Mouse (Mus musculus): Measurements from ENCODE around the gene Prkg1.

Prkg1 gene

DNA sequence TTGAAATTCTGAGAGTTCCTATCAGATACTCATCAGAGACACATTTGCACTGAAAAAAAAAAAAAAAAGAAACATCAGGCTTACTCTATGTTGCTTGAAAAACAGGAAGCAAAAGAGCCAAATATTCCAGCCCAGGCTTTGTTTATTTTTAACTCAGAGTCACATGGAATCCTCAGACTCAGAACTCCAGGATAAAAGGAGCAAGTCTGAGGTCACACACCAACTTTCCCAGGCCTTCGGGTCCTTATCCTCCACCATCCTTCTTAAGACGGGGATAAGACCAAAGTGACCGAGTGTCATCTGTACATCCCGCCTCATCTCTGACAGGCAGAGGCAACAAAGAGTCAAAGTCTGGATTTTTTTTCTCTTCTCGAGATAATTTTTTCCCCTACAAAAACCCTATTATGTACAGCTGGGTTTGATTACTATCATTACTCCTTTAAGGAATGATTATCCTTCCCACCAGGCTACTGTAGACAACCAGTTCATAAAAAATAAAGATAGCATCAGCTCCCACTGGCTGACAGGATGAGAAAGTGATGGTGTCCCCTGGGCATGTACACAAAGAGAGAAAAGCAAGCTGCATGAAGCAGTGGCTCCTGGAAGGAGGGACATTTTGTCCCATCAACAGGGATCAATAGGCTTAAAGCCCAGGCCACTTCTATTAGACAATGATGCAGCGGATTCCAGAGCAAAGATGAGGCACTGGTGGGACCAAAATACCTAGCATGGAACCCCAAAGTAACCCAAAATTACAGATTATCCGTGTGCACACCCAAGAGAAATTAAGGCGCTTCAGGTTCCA, 21.4 kb downstream of the Prkg1 start:
- no peak for DNase-seq (ENCODE audit: low read depth, low spot score)

DNA sequence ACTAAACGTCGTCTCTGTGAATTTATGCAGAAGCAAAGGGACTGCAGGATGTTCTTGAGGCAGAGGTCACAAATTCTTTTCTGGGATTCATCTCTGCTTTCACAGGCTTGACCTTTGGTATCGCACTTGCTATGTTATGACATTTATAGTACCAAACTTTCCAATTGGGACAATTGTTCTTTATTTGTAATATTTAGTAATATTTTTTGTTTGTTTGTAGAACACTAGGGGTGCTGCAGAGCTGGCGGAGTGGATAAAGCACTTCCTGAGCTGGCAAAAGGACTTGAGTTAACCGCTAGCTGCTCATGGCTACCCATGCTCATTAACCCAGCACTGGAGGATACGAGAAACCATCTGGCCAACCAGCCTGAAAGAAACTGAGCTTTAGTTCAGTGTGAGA, 49.9 kb downstream of the Prkg1 start:
- no peak for DNase-seq (ENCODE audit: low read depth, low spot score)

DNA sequence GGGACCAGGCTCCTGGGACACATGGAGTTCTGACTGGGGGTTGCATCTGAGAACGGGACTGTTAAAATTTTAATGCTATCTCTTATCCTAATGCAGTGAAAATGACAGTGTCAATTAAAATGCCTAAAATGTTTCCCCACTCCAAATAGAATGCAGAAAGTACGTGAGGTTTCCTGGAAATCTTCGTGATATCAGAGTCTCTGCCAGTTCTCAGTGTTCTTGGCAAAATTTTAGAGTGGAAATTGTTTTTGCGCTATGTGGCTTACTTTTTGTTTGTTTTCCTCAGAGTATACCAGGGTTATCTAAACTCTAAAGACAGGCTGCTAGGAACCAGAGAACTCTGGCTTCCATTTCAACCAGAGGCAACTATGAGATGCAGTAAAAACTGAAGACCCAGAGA, 50.4 kb downstream of the Prkg1 start:
- no peak for DNase-seq (ENCODE audit: low read depth, low spot score)

DNA sequence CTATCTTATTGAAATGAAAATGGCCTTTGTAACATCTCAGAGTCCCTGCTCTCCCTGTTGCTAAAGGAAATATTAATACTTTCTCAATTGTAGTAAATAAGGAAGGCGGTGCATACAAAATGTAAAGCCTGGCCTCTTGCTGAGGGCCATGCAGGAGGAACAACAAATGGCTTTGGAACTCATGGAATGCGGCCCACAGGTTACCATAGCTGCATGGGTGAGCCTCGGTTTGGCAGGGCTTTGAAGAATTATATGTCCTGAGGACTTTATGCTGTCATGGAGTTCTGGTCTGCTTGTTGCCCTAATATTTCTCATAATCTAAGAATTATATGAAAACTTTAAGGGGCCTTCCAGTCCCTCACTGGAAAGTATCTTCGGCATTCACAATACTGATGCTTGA, 51.5 kb downstream of the Prkg1 start:
- DNase-seq (ENCODE audit: low read depth, low spot score), result no peak

DNA sequence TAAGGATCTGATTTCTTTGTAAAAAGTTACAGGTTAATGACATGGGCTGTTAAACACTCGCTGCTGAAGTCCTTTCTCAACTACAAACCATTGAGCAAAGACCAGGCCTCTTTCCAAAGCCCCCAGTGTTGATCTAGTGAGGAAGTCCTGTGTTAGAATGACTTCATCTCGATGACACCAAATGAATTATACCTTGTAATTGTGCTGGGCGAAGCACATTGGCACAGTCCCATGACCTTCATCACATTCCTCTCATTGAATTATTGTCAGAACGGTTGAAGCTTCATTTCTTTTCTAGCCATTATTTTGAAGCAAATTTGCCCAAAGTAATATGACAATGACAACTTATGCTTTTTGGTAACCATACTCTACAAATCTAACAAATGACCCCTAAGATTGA, 54.5 kb downstream of the Prkg1 start:
- DNase-seq (ENCODE audit: low read depth, low spot score), result no peak

DNA sequence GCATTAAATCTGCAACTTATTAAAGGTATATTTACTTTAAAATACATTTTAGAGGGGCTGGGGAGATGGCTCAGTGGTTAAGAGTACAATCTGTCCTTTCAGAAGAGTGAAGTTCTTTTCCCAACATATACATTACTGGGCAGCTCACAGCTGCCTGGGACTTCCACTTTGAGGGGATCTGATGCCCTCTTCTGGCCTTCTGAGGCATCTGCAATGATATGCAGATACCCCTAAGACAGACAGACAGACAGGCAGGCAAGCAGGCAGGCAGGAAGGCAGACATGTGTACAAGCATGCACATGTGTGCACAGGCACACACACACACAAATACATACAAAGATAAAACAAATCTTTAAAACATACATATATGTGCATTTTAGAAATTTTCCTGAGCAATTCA, 60.8 kb downstream of the Prkg1 start:
- peak; percentile 58 for DNase-seq (ENCODE audit: low read depth, low spot score)

DNA sequence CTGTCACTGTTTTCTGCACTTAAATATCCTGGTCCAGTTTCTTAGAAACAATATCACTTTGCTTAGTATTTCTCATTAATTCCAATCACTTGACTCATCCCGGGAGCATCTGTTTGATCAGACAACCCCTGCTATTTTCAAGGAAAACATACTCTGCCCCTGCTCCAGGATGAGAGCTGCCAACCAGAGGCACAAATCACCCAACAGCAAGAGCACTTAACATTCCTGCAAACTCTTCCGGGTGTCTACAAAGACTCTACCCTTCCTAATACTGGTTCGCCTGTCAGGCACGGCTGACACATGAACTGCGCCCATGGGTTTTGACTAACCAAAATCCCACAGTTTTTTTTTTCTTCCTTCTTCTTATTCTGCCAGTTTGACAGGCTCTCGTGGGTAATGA, 65.9 kb downstream of the Prkg1 start:
- DNase-seq (ENCODE audit: low read depth, low spot score), result no peak

DNA sequence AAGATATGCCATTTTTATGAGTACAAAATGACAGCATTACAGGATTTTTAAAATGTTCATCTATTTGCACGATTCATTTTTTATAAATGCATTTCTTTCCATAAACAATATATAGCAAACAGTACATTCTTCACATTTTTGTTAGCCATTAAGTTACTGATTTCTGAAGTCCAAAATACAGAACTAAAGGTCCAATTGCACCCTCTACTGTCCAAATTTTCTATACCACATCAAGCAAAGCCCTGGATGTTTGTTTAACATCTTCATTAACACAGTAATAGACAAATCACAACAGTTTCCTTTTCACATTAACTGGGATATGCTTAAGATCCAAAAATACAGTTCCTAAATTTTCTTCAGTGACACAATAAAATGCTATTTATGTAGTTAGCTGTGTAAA, 84.0 kb downstream of the Prkg1 start:
- DNase-seq (ENCODE audit: low read depth, low spot score), result no peak

DNA sequence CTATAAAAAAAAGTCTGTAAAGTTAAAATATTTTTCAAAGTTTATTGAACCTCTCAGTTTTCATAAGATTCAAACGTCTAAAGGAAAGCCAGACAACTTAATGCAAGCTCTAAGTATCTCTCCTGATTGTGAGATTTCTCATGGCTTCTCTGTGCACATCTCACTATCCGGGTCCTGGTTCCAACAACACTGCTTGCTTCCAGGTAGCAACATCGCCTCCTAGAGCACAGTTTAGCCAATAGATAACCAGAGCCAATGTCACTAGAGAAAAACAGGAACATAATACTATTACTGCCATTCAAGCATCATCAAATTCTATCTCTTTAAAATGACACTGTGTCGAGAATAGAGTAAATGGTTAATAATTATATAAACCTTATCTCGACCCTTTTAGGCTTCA, 86.5 kb downstream of the Prkg1 start:
- DNase-seq (ENCODE audit: low read depth, low spot score), result no peak

DNA sequence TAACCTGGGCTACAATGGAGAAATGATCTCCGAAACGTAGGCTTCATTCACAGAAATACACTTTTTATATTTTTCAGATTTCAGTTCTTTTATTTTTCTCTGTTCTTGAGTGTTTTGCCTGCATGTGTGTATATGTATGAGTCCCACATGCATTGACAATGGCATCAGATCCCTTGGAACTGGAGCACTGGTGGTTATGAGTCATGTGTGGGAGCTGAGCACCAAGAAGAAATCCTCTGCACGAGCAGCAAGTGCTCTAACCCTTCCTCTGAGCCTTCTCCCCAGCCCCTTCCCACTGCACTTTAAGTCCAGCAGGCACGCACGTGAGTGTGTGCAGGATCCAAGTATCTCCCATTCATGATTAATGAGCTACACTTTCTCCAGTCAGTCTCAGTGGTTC, 93.1 kb downstream of the Prkg1 start:
- DNase-seq (ENCODE audit: low read depth, low spot score), result no peak

DNA sequence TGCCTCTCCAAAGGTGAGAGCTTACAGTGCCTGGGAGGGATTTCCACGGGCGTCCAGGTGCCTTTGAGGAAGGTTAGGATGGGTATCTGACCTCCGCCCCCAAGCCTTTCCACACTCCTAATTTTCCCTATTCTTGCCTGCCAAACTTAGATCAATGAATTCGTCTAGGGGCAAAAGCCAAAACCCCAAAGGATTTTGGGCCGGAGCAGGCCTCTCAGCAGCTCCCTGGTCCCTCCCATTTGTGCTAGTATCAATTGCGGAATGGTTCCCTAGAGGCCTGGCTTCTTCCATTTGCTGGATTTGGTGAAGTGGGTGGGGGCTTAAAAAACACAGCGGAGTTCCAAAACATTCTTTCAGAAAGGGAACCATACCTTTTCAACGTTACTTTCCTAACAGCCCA, 99.8 kb downstream of the Prkg1 start:
- peak; percentile 33 for DNase-seq (ENCODE audit: low read depth, low spot score)

DNA sequence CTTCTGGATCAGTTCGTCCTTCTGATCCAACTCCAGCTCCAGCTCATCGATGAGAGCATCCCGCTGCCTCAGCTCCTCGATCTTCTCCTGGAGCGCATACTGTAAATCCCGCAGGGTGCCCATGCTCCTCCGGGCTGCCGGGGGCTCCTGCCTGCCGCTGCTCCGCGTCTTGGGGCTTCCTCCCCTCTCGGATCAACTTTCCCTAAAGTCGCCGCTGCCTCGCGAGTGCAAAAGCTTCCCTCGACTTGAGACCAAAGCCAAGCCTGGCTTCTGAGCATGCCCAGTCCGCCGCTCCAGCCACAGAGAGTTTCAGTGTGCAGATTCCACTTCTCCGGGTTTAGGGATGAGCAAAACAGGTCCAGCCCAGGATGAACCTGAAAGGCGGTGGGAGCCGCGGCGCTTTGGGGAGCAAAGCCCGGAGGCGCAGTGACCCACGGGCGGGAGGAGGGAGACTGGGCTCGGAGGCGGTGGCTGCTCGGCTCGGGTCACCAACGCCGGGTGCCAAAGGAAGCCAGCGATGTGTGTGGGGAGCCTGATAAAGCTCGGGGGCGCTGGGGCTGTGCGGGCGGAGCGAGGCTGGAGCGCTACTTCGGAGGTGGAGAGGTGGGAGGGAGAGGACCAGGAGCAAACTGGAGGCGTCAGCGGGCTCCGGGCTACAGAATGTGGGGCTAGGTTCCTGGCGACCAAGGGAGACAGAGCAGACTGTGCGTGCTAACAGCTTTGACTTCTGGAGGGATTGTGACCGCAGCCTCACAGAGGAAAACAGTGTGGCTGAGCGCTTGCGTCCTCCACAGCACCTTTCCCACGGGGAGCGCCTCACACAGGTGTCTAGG, 100.5 kb downstream of the Prkg1 start:
- peak; percentile 78 for DNase-seq (ENCODE audit: low read depth, low spot score)

DNA sequence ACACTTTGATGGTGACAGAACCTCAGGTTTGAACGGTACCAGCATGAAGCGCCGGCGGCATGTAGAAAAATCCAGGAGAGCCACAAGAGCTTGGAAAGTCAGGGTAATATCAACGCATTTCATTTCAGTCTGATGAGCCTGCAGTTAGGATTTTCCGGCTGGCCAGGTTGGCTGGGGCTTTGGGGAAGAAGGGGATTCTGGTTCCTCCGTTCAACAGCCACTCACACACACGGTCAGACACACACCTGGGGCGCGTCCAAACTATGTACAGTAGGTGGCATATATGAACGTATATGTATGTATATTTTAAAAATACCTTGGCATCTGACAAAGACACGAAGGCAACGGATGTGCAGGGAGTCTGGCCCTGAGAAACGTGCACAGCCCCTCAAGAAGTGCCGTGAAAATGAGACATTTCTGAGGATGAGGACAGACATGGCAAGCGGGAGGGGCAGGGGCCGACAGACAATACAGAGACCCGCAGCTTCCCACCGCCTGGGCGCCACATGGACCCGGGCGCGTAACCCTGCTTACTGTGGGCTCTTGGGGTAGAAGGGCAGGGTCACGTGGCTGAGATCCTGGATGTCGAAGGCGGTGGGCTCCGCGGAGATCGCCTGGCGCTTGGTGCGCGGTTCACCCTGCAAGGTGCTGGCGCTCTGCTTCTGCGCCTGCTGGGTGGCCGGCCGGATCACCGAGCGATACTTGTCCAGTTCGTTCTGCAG, 101.2 kb downstream of the Prkg1 start:
- peak; percentile 59 for DNase-seq (ENCODE audit: low read depth, low spot score)

DNA sequence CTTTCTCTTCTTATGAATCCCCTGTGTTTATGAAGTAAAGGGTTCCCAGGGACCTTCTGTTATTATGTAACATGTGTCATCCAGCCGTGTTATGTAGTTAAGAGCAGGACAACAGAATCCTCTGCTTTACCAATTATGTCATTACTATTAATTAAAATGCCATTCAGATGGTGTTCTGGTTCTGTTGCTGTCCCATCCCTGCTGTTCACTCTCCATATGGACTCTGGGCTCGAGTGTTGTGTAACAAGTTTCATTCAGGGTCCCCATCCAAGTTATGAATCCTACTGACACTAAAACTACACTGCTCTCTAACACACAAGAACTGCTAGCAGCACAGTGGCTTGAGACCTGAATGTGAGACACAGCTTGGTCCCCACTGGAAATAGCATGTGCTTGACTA, 102.0 kb downstream of the Prkg1 start:
- no peak for DNase-seq (ENCODE audit: low read depth, low spot score)

DNA sequence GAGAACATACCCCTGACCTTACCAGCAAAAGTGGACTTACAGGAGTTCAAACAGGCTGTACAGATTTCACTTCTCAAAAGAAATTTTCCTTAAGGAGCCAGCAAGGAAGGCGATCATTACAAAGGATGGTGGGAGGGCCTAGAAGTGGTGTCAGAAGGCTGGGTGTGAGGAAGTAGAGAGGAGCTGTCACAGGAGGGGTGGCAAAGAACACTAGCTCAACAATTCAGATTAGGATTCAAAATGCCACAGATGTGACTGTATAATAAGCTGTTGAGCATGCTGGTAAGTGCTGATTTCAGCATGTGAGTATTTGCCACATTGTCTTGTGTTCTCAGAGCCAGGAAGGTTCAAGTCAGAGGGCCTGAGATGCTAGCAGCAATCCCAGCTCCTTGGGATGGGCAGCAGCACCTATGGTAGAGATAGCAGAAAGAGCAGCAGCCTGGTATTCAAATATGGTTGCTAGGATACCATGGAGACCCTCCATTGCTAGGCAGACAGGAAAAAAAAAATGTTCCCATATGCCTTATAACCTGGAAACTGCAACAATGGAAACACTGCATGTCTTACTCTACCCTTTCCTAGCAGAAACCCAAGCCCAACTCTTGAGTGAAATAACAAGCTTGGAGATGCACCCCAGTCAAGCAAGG, 106.0 kb downstream of the Prkg1 start:
- DNase-seq (ENCODE audit: low read depth, low spot score), result no peak

DNA sequence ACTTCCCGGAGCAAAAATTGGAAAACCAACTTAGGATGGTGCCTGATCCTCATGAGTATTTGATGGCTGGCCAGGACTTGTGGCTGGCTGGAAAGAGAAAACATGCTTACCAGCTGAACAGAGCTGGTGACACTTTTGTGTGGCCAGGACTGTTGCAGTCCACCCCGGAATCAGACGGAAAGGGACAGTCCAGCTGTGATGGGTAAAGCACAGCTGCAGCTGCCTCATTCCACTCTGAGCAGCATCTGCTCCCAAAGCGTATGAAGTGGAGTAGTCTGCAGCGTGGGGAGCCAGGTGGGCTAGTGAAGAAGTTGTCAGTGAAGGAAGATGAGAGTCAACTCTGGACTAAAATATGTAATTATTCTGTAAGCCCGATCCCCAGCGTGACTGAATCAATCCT, 108.6 kb downstream of the Prkg1 start:
- no peak for DNase-seq (ENCODE audit: low read depth, low spot score)

DNA sequence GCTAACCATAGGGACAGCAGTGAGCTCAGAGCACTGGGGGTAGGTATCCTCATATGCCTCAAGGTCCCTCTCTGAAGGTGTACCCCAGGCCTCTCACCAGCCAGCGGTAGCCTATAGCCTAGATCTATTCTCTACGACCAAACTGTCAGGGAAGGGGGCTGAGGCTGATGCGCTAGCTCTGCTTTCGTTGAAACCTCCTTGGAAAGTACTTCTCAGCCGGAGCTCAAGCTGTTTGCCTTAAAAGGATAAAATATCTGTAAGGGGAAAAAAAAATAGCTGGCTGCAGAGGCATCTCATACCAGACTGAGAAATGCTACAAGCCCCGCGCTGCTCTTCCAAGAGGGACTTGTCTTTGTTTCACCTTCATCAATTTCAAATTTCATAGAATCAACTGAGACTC, 109.0 kb downstream of the Prkg1 start:
- no peak for DNase-seq (ENCODE audit: low read depth, low spot score)

DNA sequence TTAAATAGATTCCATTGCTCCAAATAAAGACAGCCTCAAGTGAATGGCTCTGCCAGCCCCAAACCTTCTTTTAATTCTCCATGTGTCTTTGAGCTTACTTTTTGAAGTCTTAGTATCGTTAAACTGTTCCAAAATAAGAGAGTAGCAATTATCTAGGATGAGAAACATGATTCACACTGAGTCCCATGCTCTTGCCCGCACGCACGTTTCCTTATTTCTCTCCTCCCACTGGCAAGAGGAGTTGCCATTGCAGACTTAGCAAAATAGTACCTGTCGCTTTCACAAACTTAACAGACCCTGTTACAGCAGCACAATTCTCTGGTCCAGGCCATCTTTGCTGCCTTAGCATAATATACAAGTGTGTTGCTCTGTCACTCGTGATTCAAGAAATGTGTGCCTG, 110.8 kb downstream of the Prkg1 start:
- DNase-seq (ENCODE audit: low read depth, low spot score), result no peak

DNA sequence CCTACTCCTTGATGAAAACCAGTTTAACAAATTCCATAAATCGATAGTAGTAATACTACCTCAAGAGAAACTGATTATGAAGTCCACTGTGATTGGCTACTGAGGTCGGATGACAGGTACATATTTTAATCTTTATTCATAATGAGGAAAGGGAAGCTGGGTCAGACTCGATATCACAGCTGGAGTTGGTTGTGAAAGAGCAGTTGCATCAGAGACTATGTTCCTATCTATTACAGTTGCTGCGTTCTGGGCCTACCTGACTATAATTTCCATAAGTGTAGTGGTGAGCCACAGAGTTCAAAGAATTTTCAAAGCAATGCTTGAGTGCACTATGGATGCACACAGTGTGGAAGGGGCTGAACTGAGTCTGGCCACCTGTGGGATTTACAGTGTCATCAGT, 114.4 kb downstream of the Prkg1 start:
- no peak for DNase-seq (ENCODE audit: low read depth, low spot score)

DNA sequence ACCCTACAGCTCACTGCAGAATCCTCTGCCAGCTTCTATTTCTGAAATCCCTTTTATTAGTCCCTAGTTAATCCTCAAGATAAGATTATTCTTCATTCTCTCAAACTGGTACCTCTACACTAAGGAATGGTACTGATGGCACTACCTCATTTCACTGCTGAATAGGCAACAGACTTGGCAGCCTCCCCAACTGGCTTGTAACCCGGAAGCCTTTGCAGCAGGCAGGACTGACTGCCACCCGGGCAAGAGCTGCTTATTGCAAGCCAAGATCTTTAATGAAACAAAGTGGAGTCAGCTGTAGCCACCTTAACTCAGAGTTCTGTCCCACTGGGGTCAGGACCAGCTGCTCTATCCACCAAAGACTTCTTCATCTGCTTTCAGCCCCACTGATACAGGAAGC, 117.3 kb downstream of the Prkg1 start:
- DNase-seq (ENCODE audit: low read depth, low spot score), result no peak

DNA sequence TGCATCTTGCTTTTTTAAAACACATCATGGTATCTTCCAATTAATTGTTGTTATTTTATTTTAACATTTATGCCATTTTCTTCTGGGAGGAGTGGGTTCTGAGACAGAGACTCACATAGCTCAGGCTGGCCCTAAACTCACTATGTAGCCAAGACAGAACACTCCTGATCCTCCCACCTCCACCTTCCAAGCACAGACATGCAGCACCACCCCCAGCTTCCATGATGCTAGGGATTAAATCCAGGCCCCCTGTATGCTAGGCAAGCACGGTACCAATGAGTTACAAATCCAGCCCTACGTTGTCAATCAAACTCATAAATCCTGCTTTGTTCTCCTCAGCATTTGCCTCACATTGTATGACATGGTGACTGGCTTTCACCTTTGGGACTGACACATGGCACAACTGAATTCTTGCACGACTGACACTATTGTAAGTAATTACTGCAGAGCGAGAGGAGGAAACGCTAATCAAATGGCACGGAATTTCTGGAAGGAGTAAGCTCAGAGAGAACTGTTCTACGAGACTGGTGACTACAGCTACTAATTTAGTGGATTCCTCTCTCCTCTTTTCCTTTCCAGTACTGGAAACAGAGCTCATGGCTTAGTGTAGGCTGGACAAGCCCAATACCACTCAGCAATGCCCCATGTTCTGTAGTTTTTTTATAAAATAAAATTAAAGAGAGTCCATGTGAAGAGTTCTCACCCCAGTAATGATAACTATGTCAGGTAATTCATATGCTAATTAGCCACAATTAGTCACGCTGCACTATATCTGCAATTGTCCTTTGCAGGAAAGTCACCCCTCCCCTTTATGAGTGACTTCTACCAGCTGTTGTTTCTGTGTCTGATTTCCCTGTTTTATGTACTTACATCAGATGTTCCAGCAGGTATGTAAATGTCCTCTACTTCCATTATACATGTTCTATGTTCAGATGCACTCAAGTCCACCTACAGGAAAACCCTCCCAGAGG, 133.6 kb downstream of the Prkg1 start:
- DNase-seq (ENCODE audit: low read depth, low spot score), result no peak
